Mouse (Mus musculus) embryonic facial prominence, embryonic 14.5 days (tissue): ENCODE data around the gene Cdc42ep4. TPM values are rescaled to one million over a fixed set of nuclear protein-coding genes. Genes with fewer than 3 reads are reported as not detected.

Experiments
- ATAC-seq: fragments of 200-750 bp; cut with Nextera tagmentation; 2 replicates; pipeline ENCODE4 v1.8.0; 2017; ENCODE audit warnings: low read depth, moderate number of reproducible peaks, moderate TSS enrichment
- DNase-seq: peaks from one replicate; pipeline ENCODE4 v3.0.0-alpha.2; 2015; ENCODE audit warnings: low spot score
- H3K27ac ChIP-seq: fragments of 300-500 bp; sonication (generic); replicated peaks from 2 replicates; pipeline ENCODE4 v1.5.1; 2014; ENCODE audit warnings: low read depth, mild to moderate bottlenecking, low read length, moderate library complexity
- H3K27me3 ChIP-seq: fragments of 300-500 bp; sonication (generic); replicated peaks from 2 replicates; pipeline ENCODE4 v1.6.1; 2014; ENCODE audit warnings: low read length; ENCODE audit not compliant: control insufficient read depth, insufficient read depth
- H3K36me3 ChIP-seq: fragments of 300-500 bp; sonication (generic); 2 replicates; pipeline ENCODE4 v1.6.1; 2014; ENCODE audit warnings: low read length, mixed read lengths; ENCODE audit not compliant: control insufficient read depth, insufficient read depth
- H3K4me1 ChIP-seq: fragments of 300-500 bp; sonication (generic); 2 replicates; pipeline ENCODE4 v1.6.1; 2014; ENCODE audit warnings: antibody characterized with exemption, low read length; ENCODE audit not compliant: control insufficient read depth, insufficient read depth
- H3K4me2 ChIP-seq: fragments of 300-500 bp; sonication (generic); 2 replicates; pipeline ENCODE4 v1.6.1; 2014; ENCODE audit warnings: low read depth, mild to moderate bottlenecking, low read length, moderate library complexity, mixed read lengths
- H3K4me3 ChIP-seq: fragments of 300-500 bp; sonication (generic); 2 replicates; pipeline ENCODE4 v1.5.1; 2014; ENCODE audit warnings: low read depth, mild to moderate bottlenecking, low read length
- H3K9ac ChIP-seq: fragments of 300-500 bp; sonication (generic); 2 replicates; pipeline ENCODE4 v1.6.1; 2014; ENCODE audit warnings: low read depth, mild to moderate bottlenecking, low read length, moderate library complexity, mixed read lengths
- H3K9me3 ChIP-seq: fragments of 300-500 bp; sonication (generic); 2 replicates; pipeline ENCODE4 v1.6.1; 2016; ENCODE audit warnings: low read length; ENCODE audit not compliant: control insufficient read depth
- WGBS: fragments of 180-500 bp; shearing (Covaris S2); extraction: QIAGEN DNeasy Blood & Tissue Kit; methylation state at CpG from one replicate; pipeline ENCODE4 v1.1.7; 2014; 5-methylcytosine and 5-hydroxymethylcytosine counted together
- polyA plus RNA-seq: library from polyadenylated mRNA; unstranded; fragments of >200 nt; fragmentation: Nextera tagmentation; extraction: Ambion mirVana; gene quantifications from 2 replicates; pipeline ENCODE4 v1.2.1, GENCODE M21; 2014

The Cdc42ep4 gene
- polyA plus RNA-seq, 1 experiment from 2014 or later: 39.3 TPM

DNA sequence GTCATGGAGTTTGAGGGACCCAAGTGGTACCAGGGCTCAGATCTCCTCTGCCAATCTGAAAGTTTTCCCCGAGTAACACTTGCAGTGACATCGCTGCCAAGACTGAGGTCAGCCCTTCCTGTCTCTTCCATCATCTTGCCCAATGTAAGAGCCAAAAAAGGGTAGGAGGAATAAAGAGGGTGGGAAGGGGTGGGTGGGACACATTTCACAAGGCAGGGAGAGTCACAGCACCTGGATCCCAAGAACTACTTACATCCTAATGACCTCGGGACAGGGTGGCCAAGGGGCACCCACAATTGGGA, 14.2 kb downstream of the Cdc42ep4 start:
- no peak for DNase-seq
- peaks cover 44% of the 10 kb centered on the region for H3K4me1 ChIP-seq
- no peaks in the 10 kb centered on the region for H3K27me3 ChIP-seq
- no peak for ATAC-seq
- H3K9ac ChIP-seq: no peak overlapping the region
- WGBS: 72% methylated on average over 3 of the region's 3 CpGs
- H3K4me2 ChIP-seq: no peak overlapping the region
- peaks cover 19% of the 10 kb centered on the region; the same call in 1 of the 2 replicates for H3K36me3 ChIP-seq
- H3K4me3 ChIP-seq: no peak overlapping the region
- no peak overlapping the region for H3K27ac ChIP-seq
- no peaks in the 10 kb centered on the region for H3K9me3 ChIP-seq

DNA sequence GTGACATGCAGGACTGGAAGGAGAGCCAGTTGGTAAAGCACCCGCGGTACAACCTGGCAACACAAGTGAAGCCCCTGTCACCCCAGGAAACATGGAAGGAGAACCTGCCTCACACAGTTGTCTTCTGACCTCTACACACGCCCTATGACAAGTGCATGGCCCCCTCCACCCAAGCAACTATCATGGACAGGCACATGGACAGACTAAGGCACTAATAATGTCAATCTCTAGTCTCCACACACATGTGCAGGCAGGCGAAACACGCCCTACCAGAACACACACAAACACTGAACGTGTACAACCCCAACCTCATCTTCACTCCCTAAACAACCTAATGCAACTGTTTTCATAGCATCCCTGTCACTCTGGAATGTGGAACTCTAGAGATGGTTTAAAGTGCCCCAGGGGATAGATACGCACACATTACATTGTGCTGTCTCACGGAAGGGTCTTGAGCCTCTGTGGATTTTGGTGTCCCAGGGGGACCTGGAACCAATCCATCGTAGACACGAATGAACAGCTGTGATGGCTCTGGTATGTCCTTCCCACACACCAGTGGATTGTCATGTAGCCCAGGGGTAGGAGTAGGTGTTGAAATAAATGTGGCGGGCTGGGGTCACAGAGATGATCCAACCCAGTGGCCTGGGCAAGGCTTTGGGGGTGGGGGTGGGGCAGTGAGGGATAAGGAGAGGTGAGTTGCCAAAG, 14.7 kb downstream of the Cdc42ep4 start:
- Histone ChIP-seq H3K36me3 (peaks cover 14% of the 10 kb centered on the region; the same call in 1 of the 2 replicates), H3K9ac (no peak overlapping the region), H3K27ac (no peak overlapping the region), H3K4me1 (peaks cover 44% of the 10 kb centered on the region), H3K9me3 (no peaks in the 10 kb centered on the region), H3K4me3 (no peak overlapping the region), H3K4me2 (no peak overlapping the region), H3K27me3 (no peaks in the 10 kb centered on the region)
- DNase-seq (no peak), ATAC-seq (no peak)
- 61% methylated on average over 11 of the region's 11 CpGs for WGBS

DNA sequence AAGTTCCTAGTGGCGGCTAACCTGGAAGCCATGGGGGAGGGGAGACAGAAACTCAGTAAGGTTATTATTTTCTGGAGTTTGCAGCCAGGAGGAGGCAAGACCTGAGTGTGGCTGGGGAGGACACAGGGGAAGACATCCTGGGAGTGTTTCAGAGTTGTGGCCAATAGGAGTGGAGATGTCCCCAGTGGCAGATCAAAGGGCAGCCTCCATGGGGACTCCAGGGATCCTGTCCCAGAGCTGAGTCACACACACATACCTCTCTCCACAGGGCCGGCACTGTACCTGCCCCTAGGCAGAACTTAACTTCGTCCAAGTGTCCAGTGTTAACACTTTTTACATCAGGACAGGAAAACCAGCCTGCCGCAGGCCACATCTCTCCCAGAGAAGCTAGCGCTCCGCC, 16.5 kb downstream of the Cdc42ep4 start:
- H3K4me1 ChIP-seq: peaks cover 51% of the 10 kb centered on the region
- H3K4me2 ChIP-seq: no peak overlapping the region
- no peak overlapping the region for H3K27ac ChIP-seq
- DNase-seq (no peak), ATAC-seq (no peak)
- WGBS: 56% methylated on average over 6 of the region's 6 CpGs
- peaks cover 4% of the 10 kb centered on the region; the same call in 1 of the 2 replicates for H3K36me3 ChIP-seq
- no peaks in the 10 kb centered on the region for H3K27me3 ChIP-seq
- no peaks in the 10 kb centered on the region for H3K9me3 ChIP-seq
- no peak overlapping the region for H3K9ac ChIP-seq
- H3K4me3 ChIP-seq: no peak overlapping the region

DNA sequence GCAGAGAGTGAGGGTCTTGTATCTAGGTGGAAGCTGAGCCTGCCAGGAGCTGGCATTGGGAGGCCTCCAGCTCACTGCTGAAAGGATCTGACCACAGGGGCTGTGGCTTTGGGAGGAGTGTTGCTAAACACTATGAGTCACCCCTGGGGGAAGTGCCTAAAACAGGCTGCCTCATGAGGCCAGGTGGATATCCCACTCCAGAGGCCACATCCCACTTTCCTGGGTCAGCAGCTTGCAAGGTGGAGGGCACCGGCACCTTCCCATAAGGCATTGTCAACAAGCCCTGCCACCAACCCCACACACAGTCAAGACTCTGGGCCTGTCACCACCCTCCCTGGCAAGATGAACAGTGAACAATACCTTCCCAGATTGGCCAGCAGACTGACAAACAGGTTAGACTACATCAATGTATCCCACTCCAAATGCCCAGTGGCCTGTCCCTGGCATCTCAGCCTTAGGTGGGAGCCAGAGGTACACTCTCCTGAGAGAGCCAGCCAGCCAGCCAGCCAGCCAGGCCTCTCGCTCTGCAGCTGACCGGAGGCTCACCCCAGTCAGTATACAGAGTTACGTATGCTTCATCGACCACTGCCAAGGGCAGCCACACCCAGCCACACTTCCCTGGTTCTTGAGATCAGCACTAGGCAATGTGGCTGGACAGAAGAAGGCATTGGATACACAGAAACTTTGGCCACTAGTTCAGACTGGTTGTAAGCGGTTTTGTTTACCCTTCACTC, 17.9 kb downstream of the Cdc42ep4 start:
- Histone ChIP-seq H3K27ac (no peak overlapping the region), H3K27me3 (no peaks in the 10 kb centered on the region), H3K4me1 (peaks cover 52% of the 10 kb centered on the region), H3K9me3 (no peaks in the 10 kb centered on the region), H3K4me3 (no peak overlapping the region), H3K9ac (no peak overlapping the region), H3K4me2 (no peak overlapping the region), H3K36me3 (peaks cover 8% of the 10 kb centered on the region)
- WGBS: 45% methylated on average over 6 of the region's 6 CpGs
- DNase-seq (peak; percentile 69), ATAC-seq (peak; percentile 48)

DNA sequence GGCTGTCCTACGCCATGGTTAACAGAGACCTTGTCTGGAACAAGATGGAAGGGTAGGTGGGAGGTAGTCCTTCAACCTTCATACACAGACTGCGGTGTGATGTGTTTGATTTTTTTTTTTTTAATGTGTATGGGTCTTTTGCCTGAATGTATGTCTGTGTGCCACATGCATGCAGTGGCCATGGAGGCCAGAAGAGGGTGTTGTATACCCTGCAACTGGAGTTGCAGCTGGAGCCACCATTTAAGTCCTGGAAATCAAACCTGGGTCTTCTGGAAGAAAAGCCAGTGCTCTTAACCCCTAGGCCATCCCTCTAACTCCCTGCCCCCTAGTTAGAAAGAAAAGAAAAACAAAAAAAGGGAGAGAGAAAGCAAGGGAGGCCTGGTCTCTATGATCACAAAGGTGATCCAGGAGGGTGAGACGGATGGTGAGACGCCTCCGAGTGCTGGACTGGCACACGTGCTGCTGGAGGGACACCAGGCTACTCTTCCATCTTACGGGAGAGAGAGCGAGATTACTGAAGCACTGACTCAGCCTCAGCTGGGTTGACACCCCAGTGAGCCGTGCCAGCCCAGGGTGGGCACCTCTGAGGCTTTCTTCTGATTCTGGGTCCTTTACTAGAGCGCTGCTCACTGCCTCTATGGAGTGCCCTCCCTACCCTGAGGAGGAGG, 19.6 kb downstream of the Cdc42ep4 start:
- Histone ChIP-seq H3K9me3 (no peaks in the 10 kb centered on the region), H3K4me2 (no peak overlapping the region), H3K9ac (no peak overlapping the region), H3K4me1 (peaks cover 59% of the 10 kb centered on the region), H3K4me3 (no peak overlapping the region), H3K27ac (no peak overlapping the region), H3K27me3 (no peaks in the 10 kb centered on the region), H3K36me3 (peaks cover 20% of the 10 kb centered on the region)
- WGBS: 89% methylated on average over 8 of the region's 10 CpGs
- DNase-seq (no peak), ATAC-seq (no peak)

DNA sequence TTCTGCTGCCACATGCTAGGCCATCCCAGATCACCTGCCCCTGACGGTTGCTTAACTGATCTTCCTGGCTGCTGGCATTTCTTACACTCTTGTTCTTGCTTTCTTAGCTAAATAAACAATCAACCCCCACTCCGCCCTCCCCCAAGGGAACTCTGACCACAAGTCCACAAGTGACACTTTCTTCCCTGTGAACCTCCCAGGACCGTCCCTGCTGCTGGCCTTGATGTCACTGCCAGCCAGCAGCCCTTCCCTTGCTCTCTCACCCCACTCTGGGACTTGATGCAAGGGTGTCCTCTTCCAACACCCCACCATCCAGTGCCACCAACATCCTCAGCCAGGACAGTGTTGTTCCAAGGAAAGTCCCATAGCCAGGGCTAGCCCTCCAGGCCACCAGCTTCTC, 20.8 kb downstream of the Cdc42ep4 start:
- Histone ChIP-seq H3K9ac (no peak overlapping the region), H3K36me3 (peaks cover 32% of the 10 kb centered on the region), H3K27me3 (no peaks in the 10 kb centered on the region), H3K4me3 (no peak overlapping the region), H3K4me1 (peaks cover 65% of the 10 kb centered on the region), H3K9me3 (no peaks in the 10 kb centered on the region), H3K4me2 (no peak overlapping the region), H3K27ac (no peak overlapping the region)
- no peak for DNase-seq
- no peak for ATAC-seq
- 65% methylated on average over 3 of the region's 3 CpGs for WGBS

DNA sequence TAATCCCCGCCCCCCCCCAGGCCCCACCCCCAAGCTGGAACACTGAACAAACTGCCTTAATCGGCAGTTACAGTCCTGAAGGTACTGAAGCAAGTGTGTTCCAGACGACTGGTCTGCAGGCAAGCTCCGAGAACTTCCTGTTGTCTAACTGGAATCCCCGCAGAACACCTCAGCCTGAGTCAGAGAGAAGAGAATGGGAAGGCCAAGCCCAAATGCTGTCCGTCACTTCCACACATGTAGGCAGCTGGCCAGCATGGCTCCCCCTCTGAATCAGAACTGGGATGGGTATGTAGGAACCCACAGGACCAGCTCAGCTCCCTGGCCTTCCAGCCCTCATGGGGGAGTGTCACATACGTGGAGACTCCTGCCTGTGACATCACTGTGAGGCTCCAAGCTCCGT, 21.8 kb downstream of the Cdc42ep4 start:
- H3K4me1 ChIP-seq: peaks cover 59% of the 10 kb centered on the region
- no peak for ATAC-seq

DNA sequence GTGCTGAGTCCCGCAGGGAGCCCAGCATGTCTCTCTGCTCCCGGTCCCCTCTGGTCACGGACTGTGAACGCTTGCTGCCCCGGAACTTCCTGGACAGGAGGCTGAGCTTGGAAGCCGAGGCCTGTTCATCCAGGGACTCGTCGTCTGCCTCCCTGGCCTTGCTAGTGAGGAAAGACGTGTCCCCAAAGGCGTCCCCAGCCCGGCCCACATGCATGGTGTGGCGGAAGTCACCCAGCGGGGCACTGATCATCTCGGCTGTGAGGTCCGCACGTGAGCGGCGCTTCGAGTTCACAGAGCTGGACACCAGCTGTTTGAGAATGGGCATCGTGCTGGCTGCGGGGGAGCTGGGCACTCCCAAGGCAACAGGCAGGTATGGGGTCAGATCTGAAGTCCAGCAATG, 22.4 kb downstream of the Cdc42ep4 start:
- H3K4me1 ChIP-seq: peaks cover 53% of the 10 kb centered on the region
- no peak overlapping the region for H3K4me2 ChIP-seq
- no peaks in the 10 kb centered on the region for H3K9me3 ChIP-seq
- H3K27ac ChIP-seq: no peak overlapping the region
- no peak for DNase-seq
- H3K9ac ChIP-seq: no peak overlapping the region
- 72% methylated on average over 21 of the region's 21 CpGs for WGBS
- peaks cover 45% of the 10 kb centered on the region for H3K36me3 ChIP-seq
- no peak for ATAC-seq
- no peaks in the 10 kb centered on the region for H3K27me3 ChIP-seq
- H3K4me3 ChIP-seq: no peak overlapping the region

More for the DNA sequence above, 21.8 kb downstream of the Cdc42ep4 start:
- H3K4me3 ChIP-seq: no peak overlapping the region
- no peaks in the 10 kb centered on the region for H3K9me3 ChIP-seq
- peaks cover 38% of the 10 kb centered on the region for H3K36me3 ChIP-seq
- no peak for DNase-seq
- H3K4me2 ChIP-seq: no peak overlapping the region
- 33% methylated on average over 8 of the region's 8 CpGs for WGBS
- no peak overlapping the region for H3K27ac ChIP-seq
- H3K9ac ChIP-seq: no peak overlapping the region
- H3K27me3 ChIP-seq: no peaks in the 10 kb centered on the region
